Mouse (Mus musculus): ENCODE data around the gene Ulk3.

Gene Ulk3

GRCm38 (mm10) chr9:57618854-57619253 is 29.6 kb downstream of the Ulk3 start:
- DNase-seq = no peak

GRCm38 (mm10) chr9:57620674-57621073 is 31.4 kb downstream of the Ulk3 start, which contains the start of gene Lman1l:
Gene Lman1l (minus strand): TSS chr9:57620774.
- no peak for DNase-seq

- no peak for DNase-seq
Observed at GRCm38 (mm10) chr9:57624295-57624694, 35.0 kb downstream of the Ulk3 start.

GRCm38 (mm10) chr9:57625674-57626500 is 36.6 kb downstream of the Ulk3 start:
- no peak for DNase-seq

GRCm38 (mm10) chr9:57627191-57627590 is 37.9 kb downstream of the Ulk3 start:
- DNase-seq = no peak

GRCm38 (mm10) chr9:57627892-57628291 is 38.6 kb downstream of the Ulk3 start:
- no peak for DNase-seq

- no peak for DNase-seq
Observed at GRCm38 (mm10) chr9:57628717-57629116, 39.5 kb downstream of the Ulk3 start.

- peak; percentile 80 for DNase-seq
Observed at GRCm38 (mm10) chr9:57629118-57629874, 40.0 kb downstream of the Ulk3 start.

- DNase-seq = no peak
Observed at GRCm38 (mm10) chr9:57633481-57634024, 44.3 kb downstream of the Ulk3 start.

GRCm38 (mm10) chr9:57637272-57637671 is 48.0 kb downstream of the Ulk3 start:
- DNase-seq = no peak

- peak; percentile 89 for DNase-seq
Observed at GRCm38 (mm10) chr9:57637741-57638322, 48.6 kb downstream of the Ulk3 start.

- DNase-seq = peak; percentile 86
Observed at GRCm38 (mm10) chr9:57638651-57639459, 49.6 kb downstream of the Ulk3 start.

- no peak for DNase-seq
Observed at GRCm38 (mm10) chr9:57639661-57640328, 50.5 kb downstream of the Ulk3 start.

GRCm38 (mm10) chr9:57640384-57640783 is 51.1 kb downstream of the Ulk3 start:
- DNase-seq = peak; percentile 59

- DNase-seq = no peak
Observed at GRCm38 (mm10) chr9:57641022-57641421, 51.8 kb downstream of the Ulk3 start.

GRCm38 (mm10) chr9:57641775-57642550 is 52.7 kb downstream of the Ulk3 start:
- DNase-seq = no peak

- DNase-seq = peak; percentile 43
Observed at GRCm38 (mm10) chr9:57643169-57643855, 54.1 kb downstream of the Ulk3 start.

GRCm38 (mm10) chr9:57643856-57644180 is 54.6 kb downstream of the Ulk3 start:
- no peak for DNase-seq

GRCm38 (mm10) chr9:57644442-57644943 is 55.2 kb downstream of the Ulk3 start:
- no peak for DNase-seq

Measured in kidney, postnatal 14 days (tissue).